Mouse (Mus musculus): ENCODE measurements around the gene Ppt2.

DNA sequence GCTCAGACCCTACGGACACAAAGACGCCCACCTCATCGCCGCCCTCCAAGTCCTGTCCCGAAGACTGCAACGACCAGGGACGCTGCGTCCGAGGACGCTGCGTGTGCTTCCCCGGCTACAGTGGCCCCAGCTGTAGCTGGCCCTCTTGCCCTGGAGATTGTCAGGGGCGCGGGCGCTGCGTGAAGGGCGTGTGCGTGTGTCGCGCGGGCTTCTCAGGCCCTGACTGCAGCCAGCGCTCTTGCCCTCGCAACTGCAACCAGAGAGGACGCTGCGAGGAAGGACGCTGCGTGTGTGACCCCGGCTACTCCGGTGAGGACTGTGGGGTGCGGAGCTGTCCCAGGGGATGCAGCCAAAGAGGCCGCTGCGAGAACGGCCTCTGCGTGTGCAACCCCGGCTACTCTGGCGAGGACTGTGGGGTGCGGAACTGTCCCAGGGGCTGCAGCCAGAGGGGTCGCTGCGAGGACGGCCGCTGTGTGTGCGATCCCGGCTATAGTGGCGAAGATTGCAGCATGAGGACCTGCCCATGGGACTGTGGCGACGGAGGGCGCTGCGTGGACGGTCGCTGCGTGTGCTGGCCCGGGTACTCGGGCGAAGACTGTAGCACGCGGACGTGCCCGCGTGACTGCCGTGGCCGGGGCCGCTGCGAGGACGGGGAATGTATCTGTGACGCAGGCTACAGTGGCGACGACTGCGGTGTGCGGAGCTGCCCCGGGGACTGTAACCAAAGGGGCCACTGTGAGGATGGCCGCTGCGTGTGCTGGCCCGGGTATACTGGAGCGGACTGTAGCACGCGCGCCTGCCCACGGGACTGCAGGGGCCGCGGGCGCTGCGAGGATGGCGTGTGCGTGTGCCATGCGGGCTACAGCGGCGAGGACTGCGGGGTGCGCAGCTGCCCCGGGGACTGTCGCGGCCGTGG, 43.1 kb upstream of the Ppt2 start:
- TF ChIP-seq CTCF (IDR thresholded peaks at IDR 0.05; ENCODE audit: low read depth, low read length) (no peak), GATA1 (IDR thresholded peaks at IDR 0.05; ENCODE audit: borderline replicate concordance, low read length) (no peak), GATA2 (IDR thresholded peaks at IDR 0.05; ENCODE audit: borderline replicate concordance, low read depth, low read length) (no peak)
